In the genomic region with DNA sequence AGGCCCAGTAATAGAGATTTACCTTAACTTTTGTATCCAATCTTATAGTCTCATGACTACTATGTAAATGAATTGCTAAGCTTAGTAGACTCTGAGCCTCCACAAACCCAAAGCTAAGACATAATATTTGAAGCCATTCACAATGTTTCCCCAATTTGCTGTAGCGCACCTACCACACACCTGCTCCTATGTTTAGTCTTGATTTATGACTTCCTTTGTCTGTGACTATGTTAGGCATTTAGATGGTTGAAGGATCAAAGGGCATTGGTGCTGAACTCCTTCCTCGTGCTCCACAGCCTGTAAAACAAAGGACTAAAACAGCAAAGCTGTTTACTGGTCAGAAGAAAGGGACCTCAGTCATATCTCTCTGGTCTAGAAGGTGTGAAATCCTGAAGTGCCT, we compare ENCODE assay signal across 31 mouse cellular contexts.
DNase-seq lines count a peak whose midpoint lies in the region; ATAC-seq and TF ChIP-seq lines count a peak whose summit lies in the region.
"Had no signal": no experiment of that assay in that cellular context is flagged by ENCODE, and none has a peak within 500 bp of the region (broad histone marks: within the 10 kb centered on the region; RNA-seq: fewer than 3 reads in every experiment).

No protein-coding gene starts in this region.

- peaks cover 9% of the 10 kb centered on the region; the same call in 1 of the 2 replicates for H3K4me1 ChIP-seq in kidney, embryonic 15.5 days
- peaks cover 26 to 72% of the 10 kb centered on the region in 2 experiments for H3K4me1 ChIP-seq in MEL (ENCODE audit: control insufficient read depth in 1 of 2, insufficient read depth in 2 of 2, low read length in 2 of 2)
- no peaks in the 10 kb centered on the region for H3K4me1 ChIP-seq in intestine, embryonic 15.5 days (replicated peaks)
- H3K4me1 ChIP-seq: forebrain, embryonic 13.5 days had no signal

- TF ChIP-seq CTCF in MEL (IDR thresholded peaks at IDR 0.05 in 2 of 3, conservative IDR thresholded peaks at IDR 0.05 in 1 of 3; ENCODE audit: control insufficient read depth in 1 of 3, insufficient read depth in 1 of 3, low read depth in 2 of 3, low read length in 3 of 3, poor library complexity in 1 of 3, severe bottlenecking in 1 of 3) = no peak

- ATAC-seq in kidney, embryonic 15.5 days (replicated peaks; ENCODE audit: low FRiP score) = peak; percentile 78; the same call in 1 of the 2 replicates
- peak; percentile 66 for ATAC-seq in intestine, embryonic 15.5 days
- ATAC-seq in erythroid progenitor cell, adult 5-6 weeks (replicated peaks; ENCODE audit: low FRiP score, poor library complexity, severe bottlenecking) = no peak
- ATAC-seq: forebrain, embryonic 13.5 days; forebrain, embryonic 16.5 days; hindbrain, postnatal 0 days had no signal

- H3K36me3 ChIP-seq in kidney, embryonic 15.5 days = no peaks in the 10 kb centered on the region
- peaks cover 0 to 76% of the 10 kb centered on the region in 2 experiments; a peak in 2 of 4 replicates for H3K36me3 ChIP-seq in MEL (ENCODE audit: control insufficient read depth in 1 of 2, insufficient read depth in 2 of 2, low read length in 2 of 2)
- no peaks in the 10 kb centered on the region for H3K36me3 ChIP-seq in intestine, embryonic 15.5 days
- H3K36me3 ChIP-seq: embryonic facial prominence, embryonic 10.5 days; embryonic facial prominence, embryonic 13.5 days; forebrain, embryonic 10.5 days; G1E; heart, embryonic 10.5 days; heart, embryonic 13.5 days had no signal

- no peak overlapping the region for H3K27ac ChIP-seq in kidney, embryonic 15.5 days
- peak overlapping the region; percentile 100 for H3K27ac ChIP-seq in MEL (ENCODE audit: control insufficient read depth, low read depth, low read length)
- peak overlapping the region; percentile 48; the same call in 1 of the 2 replicates for H3K27ac ChIP-seq in intestine, embryonic 15.5 days
- H3K27ac ChIP-seq: embryonic facial prominence, embryonic 10.5 days; embryonic facial prominence, embryonic 13.5 days; forebrain, embryonic 10.5 days; forebrain, embryonic 13.5 days; heart, embryonic 10.5 days; heart, embryonic 13.5 days; hindbrain, embryonic 14.5 days; hindbrain, postnatal 0 days had no signal

- H3K4me3 ChIP-seq in kidney, embryonic 15.5 days (replicated peaks) = no peak overlapping the region
- peak overlapping the region in 1 of 2 experiments; percentile 27; a peak in 1 of 4 replicates for H3K4me3 ChIP-seq in MEL (ENCODE audit: control insufficient read depth in 1 of 2, insufficient read depth in 1 of 2, low read depth in 2 of 2, low read length in 2 of 2)
- H3K4me3 ChIP-seq in intestine, embryonic 15.5 days (replicated peaks) = no peak overlapping the region
- H3K4me3 ChIP-seq: embryonic facial prominence, embryonic 10.5 days; embryonic facial prominence, embryonic 13.5 days; erythroblast, embryonic 14.5 days; forebrain, embryonic 10.5 days; forebrain, embryonic 13.5 days; heart, embryonic 10.5 days; heart, embryonic 13.5 days had no signal

- peaks cover 16% of the 10 kb centered on the region for H3K79me2 ChIP-seq in MEL (ENCODE audit: control insufficient read depth, insufficient read depth, low read length, poor library complexity)

- TF ChIP-seq EP300 in MEL (IDR thresholded peaks at IDR 0.05; ENCODE audit: low read depth in 1 of 2, low read length in 2 of 2) = no peak

- no peak for TF ChIP-seq POLR2A in MEL (IDR thresholded peaks at IDR 0.05; ENCODE audit: control insufficient read depth in 1 of 2, insufficient read depth in 1 of 2, low read depth in 1 of 2, low read length in 2 of 2, poor library complexity in 1 of 2)

- no peaks in the 10 kb centered on the region for H3K9me3 ChIP-seq in kidney, embryonic 15.5 days (replicated peaks)
- H3K9me3 ChIP-seq in MEL (replicated peaks; ENCODE audit: insufficient read depth, low read length) = no peaks in the 10 kb centered on the region
- H3K9me3 ChIP-seq in intestine, embryonic 15.5 days = no peaks in the 10 kb centered on the region
- H3K9me3 ChIP-seq: embryonic facial prominence, embryonic 10.5 days; embryonic facial prominence, embryonic 13.5 days; forebrain, embryonic 10.5 days; forebrain, embryonic 13.5 days; G1E; heart, embryonic 10.5 days; heart, embryonic 13.5 days had no signal

- H3K4me2 ChIP-seq in kidney, embryonic 15.5 days = no peak overlapping the region
- H3K4me2 ChIP-seq in intestine, embryonic 15.5 days (replicated peaks) = no peak overlapping the region
- H3K4me2 ChIP-seq: embryonic facial prominence, embryonic 13.5 days; forebrain, embryonic 13.5 days; heart, embryonic 13.5 days; hindbrain, embryonic 14.5 days had no signal

- WGBS in kidney, embryonic 15.5 days = 15% methylated on average over 2 of the region's 2 CpGs
- WGBS in intestine, embryonic 15.5 days = 35% methylated on average over 2 of the region's 2 CpGs
- 19% methylated on average over 2 of the region's 2 CpGs for WGBS in large intestine, adult 2 months

- H3K27me3 ChIP-seq in kidney, embryonic 15.5 days = no peaks in the 10 kb centered on the region
- no peaks in the 10 kb centered on the region for H3K27me3 ChIP-seq in MEL (ENCODE audit: control insufficient read depth in 1 of 2, insufficient read depth in 2 of 2, low read length in 2 of 2)
- H3K27me3 ChIP-seq in intestine, embryonic 15.5 days (replicated peaks) = no peaks in the 10 kb centered on the region
- H3K27me3 ChIP-seq: CH12.LX; embryonic facial prominence, embryonic 13.5 days; forebrain, embryonic 13.5 days; heart, embryonic 13.5 days had no signal

- H3K9ac ChIP-seq in kidney, embryonic 15.5 days = no peak overlapping the region
- H3K9ac ChIP-seq in MEL (ENCODE audit: control insufficient read depth, low read depth, low read length, poor library complexity, severe bottlenecking) = peak overlapping the region; percentile 36
- no peak overlapping the region for H3K9ac ChIP-seq in intestine, embryonic 15.5 days
- H3K9ac ChIP-seq: embryonic facial prominence, embryonic 13.5 days; forebrain, embryonic 13.5 days; heart, embryonic 13.5 days; hindbrain, embryonic 14.5 days had no signal

- DNase-seq in kidney, adult 9 months = no peak
- DNase-seq in MEL (ENCODE audit: low read depth, low spot score) = no peak
- peak; percentile 74 for DNase-seq in large intestine, adult 2 months (ENCODE audit: low read depth, low spot score)
- no peak for DNase-seq in thymus, postnatal 10 days (ENCODE audit: low spot score in 2 of 2)
- DNase-seq in left cerebral cortex, adult 11 months (ENCODE audit: low spot score) = no peak
- DNase-seq: adrenal gland, adult 2 months; adrenal gland, postnatal 14 days; cerebellum, adult 11-12 months; cerebellum, adult 8-10 months; cerebellum, postnatal 10 days; cerebellum, postnatal 36 days; embryo, embryonic 11 days; gastrocnemius, postnatal 14 days; heart, adult 18-20 months; heart, postnatal 14 days; heart, postnatal 4 days had no signal

- no peak for TF ChIP-seq RAD21 in MEL (IDR thresholded peaks at IDR 0.05; ENCODE audit: low read depth, low read length)

TF ChIP-seq in MEL, 35 proteins besides CTCF, POLR2A, EP300 and RAD21:
- no peak for TF ChIP-seq USF1 (IDR thresholded peaks at IDR 0.05; ENCODE audit: low read depth, low read length)
- no peak for TF ChIP-seq NRF1 (IDR thresholded peaks at IDR 0.05; ENCODE audit: insufficient read depth, low read depth, low read length, poor library complexity, severe bottlenecking)
- TF ChIP-seq MXI1 (IDR thresholded peaks at IDR 0.05; ENCODE audit: low read depth, low read length) = no peak
- no peak for TF ChIP-seq CHD2 (IDR thresholded peaks at IDR 0.05; ENCODE audit: low read length)
- no peak for TF ChIP-seq MAFK (IDR thresholded peaks at IDR 0.05; ENCODE audit: borderline replicate concordance, low read depth, low read length)
- no peak for TF ChIP-seq NELFE (IDR thresholded peaks at IDR 0.05; ENCODE audit: low read depth, low read length)
- TF ChIP-seq GATA1 (IDR thresholded peaks at IDR 0.05; ENCODE audit: low read depth, low read length) = no peak
- no peak for TF ChIP-seq TCF12 (IDR thresholded peaks at IDR 0.05; ENCODE audit: low read depth, low read length)
- TF ChIP-seq CHD1 (IDR thresholded peaks at IDR 0.05; ENCODE audit: low read depth, low read length) = no peak
- TF ChIP-seq UBTF (IDR thresholded peaks at IDR 0.05; ENCODE audit: borderline replicate concordance, insufficient read depth, low read depth, low read length) = no peak
- TF ChIP-seq JUND (IDR thresholded peaks at IDR 0.05; ENCODE audit: low read depth, low read length) = no peak
- no peak for TF ChIP-seq ZNF384 (IDR thresholded peaks at IDR 0.05; ENCODE audit: low read depth, low read length)
- TF ChIP-seq ZC3H11A (IDR thresholded peaks at IDR 0.05; ENCODE audit: low read depth, low read length) = no peak
- no peak for TF ChIP-seq SIN3A (IDR thresholded peaks at IDR 0.05; ENCODE audit: low read length)
- TF ChIP-seq POLR2AphosphoS5 (IDR thresholded peaks at IDR 0.05; ENCODE audit: borderline replicate concordance, low read depth, low read length) = no peak
- no peak for TF ChIP-seq ETS1 (IDR thresholded peaks at IDR 0.05; ENCODE audit: low read depth, low read length)
- TF ChIP-seq TBP (IDR thresholded peaks at IDR 0.05; ENCODE audit: low read depth, low read length) = no peak
- no peak for TF ChIP-seq BHLHE40 (IDR thresholded peaks at IDR 0.05; ENCODE audit: borderline replicate concordance, low read depth, low read length)
TF ChIP-seq in MEL: peak in this region for 0.
